In genomic region chr11:3710203-3710602, GRCm38 (mm10) we compare ENCODE assay signal across 1 mouse cellular context.
TF ChIP-seq lines count a peak whose summit lies in the region.

No protein-coding gene starts in this region.

TF ChIP-seq in MEL, 35 proteins besides CTCF, POLR2A, EP300 and RAD21 (continued from another document):
- TF ChIP-seq ZKSCAN1 (IDR thresholded peaks at IDR 0.05; ENCODE audit: low read depth, low read length) = no peak
- TF ChIP-seq ELF1 (IDR thresholded peaks at IDR 0.05; ENCODE audit: low read depth, low read length) = no peak
- no peak for TF ChIP-seq MEF2A (IDR thresholded peaks at IDR 0.05; ENCODE audit: extremely low read depth, insufficient replicate concordance, low read depth, low read length, poor library complexity, severe bottlenecking)
- no peak for TF ChIP-seq CHD1 (IDR thresholded peaks at IDR 0.05; ENCODE audit: low read depth, low read length)
- no peak for TF ChIP-seq E2F4 (IDR thresholded peaks at IDR 0.05; ENCODE audit: borderline replicate concordance, low read depth, low read length)
- no peak for TF ChIP-seq TCF12 (IDR thresholded peaks at IDR 0.05; ENCODE audit: low read depth, low read length)
- no peak for TF ChIP-seq ZMIZ1 (IDR thresholded peaks at IDR 0.05; ENCODE audit: low read depth, low read length)
- peak; percentile 47; the same call in 1 of the 2 replicates for TF ChIP-seq SIN3A (IDR thresholded peaks at IDR 0.05; ENCODE audit: low read length)
- TF ChIP-seq MYC (IDR thresholded peaks at IDR 0.05; ENCODE audit: low read depth, low read length) = no peak
- no peak for TF ChIP-seq POLR2AphosphoS5 (IDR thresholded peaks at IDR 0.05; ENCODE audit: borderline replicate concordance, low read depth, low read length)
- no peak for TF ChIP-seq MAFK (IDR thresholded peaks at IDR 0.05; ENCODE audit: borderline replicate concordance, low read depth, low read length)
- no peak for TF ChIP-seq MAZ (IDR thresholded peaks at IDR 0.05; ENCODE audit: low read depth, low read length)
- TF ChIP-seq CHD2 (IDR thresholded peaks at IDR 0.05; ENCODE audit: low read length) = no peak
- TF ChIP-seq USF1 (IDR thresholded peaks at IDR 0.05; ENCODE audit: low read depth, low read length) = peak; percentile 58
- TF ChIP-seq POLR2AphosphoS2 (IDR thresholded peaks at IDR 0.05; ENCODE audit: low read length) = no peak
- no peak for TF ChIP-seq USF2 (IDR thresholded peaks at IDR 0.05; ENCODE audit: borderline replicate concordance in 1 of 2, insufficient read depth in 1 of 2, low read depth in 1 of 2, low read length in 2 of 2)
- TF ChIP-seq UBTF (IDR thresholded peaks at IDR 0.05; ENCODE audit: borderline replicate concordance, insufficient read depth, low read depth, low read length) = no peak
- no peak for TF ChIP-seq KAT2A (conservative IDR thresholded peaks at IDR 0.05; ENCODE audit: low read depth, low read length)
- peak; percentile 75 for TF ChIP-seq BHLHE40 (IDR thresholded peaks at IDR 0.05; ENCODE audit: borderline replicate concordance, low read depth, low read length)
- 0 out of 2 replicates have a peak, but pooled peaks have one; percentile 10 for TF ChIP-seq ETS1 (IDR thresholded peaks at IDR 0.05; ENCODE audit: low read depth, low read length)
- no peak for TF ChIP-seq RCOR1 (IDR thresholded peaks at IDR 0.05; ENCODE audit: low read depth, low read length)
- TF ChIP-seq ZNF384 (IDR thresholded peaks at IDR 0.05; ENCODE audit: low read depth, low read length) = no peak
- no peak for TF ChIP-seq SMC3 (IDR thresholded peaks at IDR 0.05; ENCODE audit: low read depth, low read length)
- no peak for TF ChIP-seq TAL1 (IDR thresholded peaks at IDR 0.05; ENCODE audit: low read length)
- no peak for TF ChIP-seq NELFE (IDR thresholded peaks at IDR 0.05; ENCODE audit: low read depth, low read length)
- TF ChIP-seq HCFC1 (IDR thresholded peaks at IDR 0.05; ENCODE audit: low read depth, low read length) = no peak
